ENCODE assay signal across 13 mouse cellular contexts in the genomic region with DNA sequence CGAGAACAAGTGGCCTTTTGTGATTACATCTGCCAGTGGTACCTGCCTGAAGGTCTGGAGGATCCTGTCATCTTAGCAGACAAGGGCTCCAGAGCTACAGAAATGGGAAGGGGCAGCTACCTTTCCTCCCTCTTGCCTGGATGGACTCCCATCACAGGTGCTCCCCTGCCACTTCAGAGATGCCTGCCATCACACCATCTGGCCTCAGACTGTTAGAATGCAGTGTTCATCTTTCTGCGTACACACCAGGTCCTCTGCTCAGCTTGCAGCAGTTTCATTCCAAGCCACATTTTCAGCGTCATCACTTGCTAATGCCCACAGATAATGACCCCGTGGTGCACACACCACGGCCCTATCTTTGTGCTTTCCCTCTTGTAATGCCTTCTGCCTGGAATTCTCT.
A peak's percentile ranks its signal among the peaks of the same experiment; 100 is the strongest.
DNase-seq lines count a peak whose midpoint lies in the region.
"Had no signal": no experiment of that assay in that cellular context is flagged by ENCODE, and none has a peak within 500 bp of the region (broad histone marks: within the 10 kb centered on the region; RNA-seq: fewer than 3 reads in every experiment).

No protein-coding gene starts in this region.

- intact Hi-C loops in left cerebral cortex, postnatal 4 days (cut with DNase I), result no loop called here
- intact Hi-C loops in left cerebral cortex, postnatal 36 days (cut with DNase I), result no loop called here

- DNase-seq in cerebellum, postnatal 10 days, result peak; percentile 33 to 69
- no peak for DNase-seq in cerebellum, postnatal 4 days (ENCODE audit: low spot score in 2 of 2)
- DNase-seq in cerebellum, postnatal 25 days, result peak; percentile 24 to 33
- no peak for DNase-seq in cerebellum, adult 11-12 months
- DNase-seq in left cerebral cortex, postnatal 4 days, result peak; percentile 3
- no peak for DNase-seq in left cerebral cortex, postnatal 36 days (ENCODE audit: low spot score in 2 of 2)
- no peak for DNase-seq in c-Kit-positive CD71-positive TER-119-positive erythroid progenitor cells, embryonic 14.5 days (ENCODE audit: low spot score)
- DNase-seq: adrenal gland, adult 8-10 months; adrenal gland, postnatal 14 days; adrenal gland, postnatal 36 days; B cell, adult 2 months; cerebellum, adult 11 months; cerebellum, adult 9-10 months had no signal

Comparison
In these comparisons a context has a peak if more than half of its experiments do, and no peak if none do; other contexts are left out.
1. DNase-seq: peak in cerebellum, postnatal 10 days (2 of 2), cerebellum, postnatal 25 days (2 of 2) and left cerebral cortex, postnatal 4 days (single experiment); none in cerebellum, postnatal 4 days (0 of 2), cerebellum, adult 11-12 months (single experiment), left cerebral cortex, postnatal 36 days (0 of 2) and c-Kit-positive CD71-positive TER-119-positive erythroid progenitor cells, embryonic 14.5 days (single experiment).